Mouse (Mus musculus): ENCODE measurements around the gene Mpp4.

- no peak for TF ChIP-seq CTCF (IDR thresholded peaks at IDR 0.05; ENCODE audit: control insufficient read depth, insufficient read depth, low read length)
- no peak for TF ChIP-seq POLR2A (IDR thresholded peaks at IDR 0.05; ENCODE audit: borderline replicate concordance, control insufficient read depth, low read depth, low read length)
These were observed 34.3 kb downstream of the Mpp4 start for GRCm38 (mm10) chr1:59128879-59129278.
